Mouse (Mus musculus): ENCODE measurements at regions not wholly inside any gene's neighbourhood (a gene's known extent, or its start where the extent isn't known, plus 50 kb on each side); places are given as distances from the start of the nearest gene placed in this dataset.
A peak's percentile ranks its signal among the peaks of the same experiment; 100 is the strongest.

DNA sequence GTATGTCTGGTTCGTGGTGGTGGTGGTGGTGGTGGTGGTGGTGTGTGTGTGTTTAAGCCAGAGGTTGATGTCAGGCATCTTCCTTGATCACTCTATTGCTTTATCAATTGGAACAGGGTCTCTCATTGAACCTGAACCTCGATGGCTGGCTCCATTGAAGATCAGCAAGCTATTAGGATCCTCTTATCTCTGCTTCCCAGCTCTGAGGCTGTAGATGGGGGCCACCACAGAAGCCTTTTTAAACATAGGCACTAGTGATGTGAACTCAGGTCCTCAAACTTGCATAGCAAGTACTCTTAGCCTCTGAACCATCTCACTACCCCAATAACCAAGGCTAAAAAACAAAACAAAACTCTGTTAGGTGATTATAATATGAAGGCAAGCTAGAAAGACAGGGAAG lies 116.6 kb upstream of the Fn1 start:
- no peak for DNase-seq (ENCODE audit: extremely low spot score, low spot score)

DNA sequence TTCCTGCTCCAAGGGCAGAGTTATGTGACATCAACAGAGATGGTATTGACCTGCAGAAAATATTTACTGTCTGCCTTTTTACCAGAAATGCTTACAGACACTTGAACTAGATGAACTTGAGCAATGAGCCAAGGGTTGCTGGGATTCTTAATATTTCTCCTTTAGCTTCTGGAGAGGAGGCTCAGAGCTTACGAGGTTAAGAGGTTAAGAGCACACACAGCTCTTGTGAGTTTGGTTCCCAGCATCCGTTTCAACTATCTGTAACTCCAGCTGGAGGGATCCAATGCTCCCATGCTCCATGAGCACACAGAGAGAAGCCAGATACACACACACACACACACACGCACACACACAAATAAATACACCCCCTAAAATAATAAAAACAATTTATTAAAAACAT lies 114.7 kb upstream of the Fn1 start:
- no peak for DNase-seq (ENCODE audit: extremely low spot score, low spot score)

DNA sequence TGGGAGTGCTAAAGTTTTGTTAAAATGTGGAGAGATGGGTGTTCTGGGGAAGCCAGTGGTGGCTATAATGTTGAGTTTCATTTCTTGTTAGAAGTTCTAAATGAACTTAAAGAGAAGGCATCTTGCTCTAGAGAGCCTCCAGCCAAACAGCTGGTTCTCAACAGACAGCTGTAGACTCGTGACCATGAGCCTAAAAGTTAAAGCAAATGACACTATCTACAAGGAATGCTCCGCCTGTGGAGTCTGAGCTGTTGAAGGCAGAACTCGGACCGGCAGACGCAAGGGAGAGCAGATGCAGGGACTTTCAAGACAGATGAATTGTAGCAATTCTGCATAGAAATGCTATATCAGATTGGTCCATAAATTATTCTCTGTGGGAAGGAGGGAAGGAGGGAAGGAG lies 114.1 kb upstream of the Fn1 start:
- no peak for DNase-seq (ENCODE audit: extremely low spot score, low spot score)

DNA sequence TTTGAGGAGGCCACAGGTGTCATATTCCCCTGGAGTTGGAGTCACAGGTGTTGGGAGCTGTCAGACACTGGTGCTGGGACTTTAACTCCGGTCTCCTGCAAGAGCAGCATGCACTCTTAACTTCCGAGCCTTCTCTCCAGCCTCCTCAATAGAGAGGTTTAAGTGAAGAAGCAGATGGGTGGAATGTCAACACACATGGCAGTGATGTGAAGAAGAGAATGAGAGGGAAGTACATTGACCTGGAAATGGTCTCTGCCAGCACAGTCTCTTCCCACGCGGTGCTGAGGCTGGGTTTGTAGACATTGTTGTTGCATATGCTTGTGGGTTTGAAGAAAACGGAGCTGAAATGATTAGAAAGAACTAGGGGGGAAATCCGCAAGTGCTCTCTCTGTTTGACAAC lies 112.0 kb upstream of the Fn1 start:
- peak; percentile 15 for DNase-seq (ENCODE audit: extremely low spot score, low spot score)

DNA sequence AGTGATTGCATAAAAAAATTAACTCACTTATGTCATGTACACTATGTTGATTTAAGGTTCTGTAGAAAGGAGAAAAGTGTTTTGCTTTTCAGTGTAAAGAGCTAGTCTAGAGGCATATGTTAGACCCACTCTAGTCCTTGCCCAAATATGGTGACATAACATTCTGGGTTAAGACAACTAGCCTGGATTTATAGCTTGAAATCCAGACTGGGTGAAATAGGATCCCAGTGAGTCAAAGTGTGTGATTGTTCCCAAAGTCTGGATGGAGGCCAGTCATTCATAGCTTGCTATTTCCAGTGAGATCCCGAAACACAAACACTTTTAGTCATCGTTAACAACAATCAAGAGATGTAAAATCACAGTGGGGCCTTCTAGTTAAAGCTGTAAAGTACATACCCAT lies 110.5 kb upstream of the Fn1 start:
- no peak for DNase-seq (ENCODE audit: extremely low spot score, low spot score)

DNA sequence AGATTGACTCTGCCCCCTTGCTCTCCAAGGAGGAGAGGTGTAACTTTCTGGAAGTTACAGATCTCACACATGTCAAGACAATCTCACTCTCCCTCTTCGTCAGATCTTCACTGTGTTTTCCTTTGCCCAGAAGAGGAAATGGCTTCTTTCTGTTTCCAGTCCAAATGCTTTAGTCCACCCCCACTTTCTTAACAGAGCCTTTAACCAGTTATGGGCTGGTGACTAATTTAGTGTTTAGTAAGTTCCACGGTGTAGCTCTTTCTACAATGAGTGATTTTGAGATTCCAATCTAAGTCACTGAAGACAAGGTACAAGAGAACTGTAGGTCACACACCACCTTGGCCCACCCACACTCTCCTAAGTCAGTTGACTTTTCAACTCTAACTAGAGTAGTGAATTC lies 107.3 kb upstream of the Fn1 start:
- DNase-seq (ENCODE audit: extremely low spot score, low spot score), result no peak

DNA sequence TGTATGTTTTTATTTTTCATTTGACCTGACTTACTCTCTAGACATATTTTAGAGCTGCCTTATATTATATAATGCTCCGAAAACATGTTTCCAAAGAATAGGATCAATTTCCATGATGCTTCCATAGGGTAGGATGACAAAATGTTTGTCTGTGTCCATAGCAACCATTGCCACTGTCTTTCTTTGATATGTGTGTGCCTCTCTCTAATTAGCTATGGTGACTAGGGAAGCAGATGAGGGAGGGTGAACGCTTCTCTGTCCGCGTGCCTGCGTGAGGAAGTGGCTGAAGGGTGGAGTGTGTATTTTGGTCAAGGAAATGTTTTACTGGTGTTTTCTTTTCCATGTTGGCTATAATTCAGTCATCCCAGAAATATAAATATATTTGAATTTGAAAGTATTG lies 104.2 kb upstream of the Fn1 start:
- DNase-seq (ENCODE audit: extremely low spot score, low spot score), result no peak

DNA sequence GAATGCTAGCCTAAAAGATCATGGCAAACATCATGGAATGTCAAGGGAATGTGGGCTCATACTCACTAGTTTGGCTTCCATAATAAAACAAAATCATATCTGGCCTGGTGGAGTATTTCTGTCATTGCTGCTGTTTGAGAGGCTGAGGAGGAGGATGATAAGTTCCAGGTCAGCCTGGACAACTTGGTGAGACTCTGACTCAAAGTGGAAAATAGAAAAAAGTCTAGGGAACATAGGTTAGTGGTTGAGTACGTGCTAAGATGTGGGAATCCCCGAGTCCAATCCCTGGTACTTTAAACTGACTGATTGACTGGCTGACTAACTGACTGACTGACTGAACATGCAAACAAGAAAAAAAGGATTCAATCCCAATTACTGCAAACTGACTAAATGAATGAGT lies 103.2 kb upstream of the Fn1 start:
- no peak for DNase-seq (ENCODE audit: extremely low spot score, low spot score)

DNA sequence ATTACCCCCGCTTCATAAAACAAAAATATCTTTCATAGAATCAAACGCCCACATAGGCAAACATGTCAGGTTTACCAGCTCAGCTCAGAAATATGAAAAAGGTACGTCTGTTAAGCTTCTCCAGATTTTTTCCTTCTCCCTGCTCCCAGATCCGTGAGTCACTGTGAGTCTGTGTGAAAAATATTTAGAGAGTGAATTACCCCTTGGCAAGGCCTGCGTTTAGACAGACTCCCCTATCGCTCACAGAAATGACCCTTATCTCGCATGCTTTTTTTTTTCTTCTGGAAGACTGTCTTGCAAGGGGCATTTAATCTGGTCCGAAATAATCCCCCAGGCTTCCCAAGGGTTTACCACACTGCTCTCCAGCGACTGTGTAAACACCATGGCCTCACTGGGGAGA lies 102.4 kb upstream of the Fn1 start:
- no peak for DNase-seq (ENCODE audit: extremely low spot score, low spot score)

DNA sequence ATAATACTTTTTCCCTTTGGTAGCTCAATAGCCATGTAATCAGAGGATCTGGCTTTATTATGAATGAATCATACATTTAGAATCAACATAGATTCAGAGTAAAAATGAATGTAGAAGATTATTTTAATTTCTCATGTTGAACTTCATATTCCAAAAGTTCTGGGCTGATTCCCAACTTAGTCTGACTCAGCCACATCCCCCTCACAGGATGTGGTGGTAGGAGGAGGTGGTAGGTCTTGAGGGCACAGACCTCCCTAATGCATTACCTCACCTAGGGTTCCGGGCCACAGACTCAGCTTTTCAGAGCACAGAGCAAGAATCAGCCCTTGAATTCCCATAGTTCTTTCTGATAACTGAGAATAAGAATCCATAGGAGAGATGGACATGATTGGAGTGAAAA lies 99.4 kb upstream of the Fn1 start:
- DNase-seq (ENCODE audit: extremely low spot score, low spot score), result no peak

DNA sequence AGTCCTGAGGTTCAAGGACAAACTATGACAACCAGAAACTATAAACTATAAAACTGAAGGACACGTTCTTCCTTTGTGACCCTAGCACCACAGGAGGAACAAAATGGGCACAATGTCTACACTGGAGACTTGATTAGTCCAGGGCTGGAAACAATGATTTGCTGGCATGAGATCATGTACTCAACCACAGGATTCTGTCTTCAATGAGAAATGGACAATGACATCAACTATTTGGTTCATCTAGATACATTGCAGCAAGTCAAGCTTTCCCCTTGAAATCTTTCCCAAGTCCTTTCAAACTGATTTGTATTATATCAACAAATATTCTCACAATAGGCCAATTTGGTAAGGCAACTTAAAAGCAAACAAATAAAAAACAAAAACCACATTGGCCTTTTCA lies 98.6 kb upstream of the Fn1 start:
- no peak for DNase-seq (ENCODE audit: extremely low spot score, low spot score)

DNA sequence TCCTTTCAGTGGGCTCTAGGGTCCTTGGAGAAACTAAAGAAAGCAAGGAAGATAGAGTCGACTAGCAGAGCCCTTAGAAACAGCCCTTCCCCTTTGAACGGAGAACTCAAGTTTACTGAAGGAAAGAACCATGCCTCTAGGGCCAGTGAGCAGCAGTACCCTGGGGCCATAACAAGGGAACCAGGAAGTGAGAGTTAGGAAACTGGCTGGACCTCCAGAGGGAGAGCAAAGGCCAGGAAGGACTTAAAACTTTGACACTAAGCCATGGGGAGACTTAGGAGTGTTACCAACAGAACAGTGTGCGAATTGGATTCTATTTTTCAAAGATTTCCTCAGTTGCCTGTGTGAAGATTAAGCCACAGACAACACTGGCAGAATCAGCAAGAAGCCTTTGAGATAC lies 82.6 kb upstream of the Fn1 start:
- no peak for DNase-seq (ENCODE audit: extremely low spot score, low spot score)

DNA sequence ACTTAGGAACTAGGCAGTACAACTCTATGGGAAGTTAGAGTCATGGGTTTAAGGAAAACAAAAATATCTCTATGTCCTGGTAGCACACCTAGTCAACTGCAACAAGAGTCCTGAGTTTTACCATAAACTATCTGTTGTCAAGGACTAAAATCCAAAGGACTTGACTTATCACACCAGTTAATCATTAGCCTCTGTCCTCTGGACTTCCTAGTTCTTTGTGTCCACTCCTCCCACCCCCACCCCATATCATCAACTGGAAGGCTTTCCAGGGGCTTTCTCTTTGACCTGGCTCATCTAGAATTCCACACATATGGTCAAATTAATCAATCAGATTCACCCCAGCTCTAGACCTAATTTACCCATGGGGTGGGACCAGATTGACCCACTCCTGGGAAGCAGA lies 78.6 kb upstream of the Fn1 start:
- no peak for DNase-seq (ENCODE audit: extremely low spot score, low spot score)

DNA sequence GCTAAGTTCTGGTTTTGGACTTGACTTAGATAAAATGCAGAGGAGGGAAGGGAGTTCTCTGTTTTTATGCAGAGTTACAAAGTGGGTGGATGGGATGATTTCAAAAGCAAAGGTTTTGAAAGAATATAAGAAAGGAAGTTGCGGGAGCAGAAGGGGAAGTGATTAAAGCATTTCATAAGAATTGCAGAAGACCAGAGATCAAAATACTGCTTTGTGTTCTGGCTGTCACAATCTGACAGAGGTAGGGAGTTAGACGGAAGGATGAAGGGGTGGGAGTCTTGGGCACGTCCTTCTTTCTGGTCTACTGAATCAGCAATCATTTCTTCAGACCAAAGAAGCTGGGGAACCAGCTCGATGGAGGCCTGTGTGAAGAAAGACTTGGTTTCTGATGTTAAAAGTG lies 78.0 kb upstream of the Fn1 start:
- no peak for DNase-seq (ENCODE audit: extremely low spot score, low spot score)

DNA sequence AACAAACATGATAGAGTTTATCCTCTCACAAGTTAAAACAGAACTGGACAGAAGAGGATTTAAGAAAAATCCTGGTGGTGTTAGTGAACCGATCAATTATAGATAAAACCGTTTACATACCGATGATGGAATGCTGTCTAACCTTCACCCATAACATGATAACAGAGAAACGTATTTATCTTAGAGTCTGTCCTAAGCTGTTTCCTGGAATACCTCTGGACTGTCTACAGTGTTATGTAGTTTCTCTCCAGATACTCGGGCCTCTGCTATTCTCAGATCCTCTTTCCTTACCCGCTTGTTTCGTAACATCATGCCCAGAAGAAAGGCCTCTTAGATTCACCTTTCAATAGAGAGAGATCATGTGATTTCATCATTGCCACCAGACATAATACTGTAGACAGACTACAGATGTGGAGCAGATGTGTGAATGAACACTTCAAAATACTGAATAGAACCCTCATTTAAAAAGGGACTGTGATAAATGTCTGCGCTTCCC lies 75.9 kb upstream of the Fn1 start:
- DNase-seq (ENCODE audit: extremely low spot score, low spot score), result no peak

DNA sequence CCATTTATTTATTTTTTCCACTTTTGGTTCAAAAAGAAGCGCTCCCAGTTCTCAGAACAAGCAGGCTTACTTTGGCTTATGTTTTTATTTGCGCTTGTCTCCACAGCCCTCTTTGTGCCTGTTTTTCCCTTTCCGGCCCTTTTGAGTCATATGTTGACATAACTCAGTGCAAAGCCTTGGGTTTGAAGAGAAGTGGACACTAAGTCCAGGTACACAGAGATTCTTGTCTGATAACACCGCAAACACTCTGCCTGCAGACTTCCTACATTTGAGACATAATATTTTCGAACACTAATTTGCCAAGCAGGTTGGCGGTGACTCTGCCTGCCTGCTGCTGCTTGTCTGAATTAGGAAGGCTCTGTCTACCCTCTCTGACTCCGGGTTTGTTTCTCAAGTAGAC lies 70.8 kb upstream of the Fn1 start:
- no peak for DNase-seq (ENCODE audit: extremely low spot score, low spot score)

DNA sequence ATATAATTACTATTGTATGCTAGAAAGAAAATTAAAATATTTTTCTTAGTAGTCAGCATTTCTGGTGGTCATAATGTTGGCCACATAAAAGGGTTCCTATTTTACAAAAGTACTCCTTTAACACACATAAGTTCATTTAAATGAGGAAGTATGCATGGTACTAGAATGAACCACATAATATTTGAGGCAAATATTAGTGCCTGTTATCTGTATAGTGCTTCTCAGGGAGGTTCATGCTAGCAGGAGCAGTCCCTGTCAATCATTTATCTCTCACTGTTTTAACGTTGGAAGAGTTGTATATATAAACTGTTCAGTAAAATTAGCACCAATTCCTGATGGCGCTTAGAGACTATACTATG lies 70.0 kb upstream of the Fn1 start:
- no peak for DNase-seq (ENCODE audit: extremely low spot score, low spot score)

DNA sequence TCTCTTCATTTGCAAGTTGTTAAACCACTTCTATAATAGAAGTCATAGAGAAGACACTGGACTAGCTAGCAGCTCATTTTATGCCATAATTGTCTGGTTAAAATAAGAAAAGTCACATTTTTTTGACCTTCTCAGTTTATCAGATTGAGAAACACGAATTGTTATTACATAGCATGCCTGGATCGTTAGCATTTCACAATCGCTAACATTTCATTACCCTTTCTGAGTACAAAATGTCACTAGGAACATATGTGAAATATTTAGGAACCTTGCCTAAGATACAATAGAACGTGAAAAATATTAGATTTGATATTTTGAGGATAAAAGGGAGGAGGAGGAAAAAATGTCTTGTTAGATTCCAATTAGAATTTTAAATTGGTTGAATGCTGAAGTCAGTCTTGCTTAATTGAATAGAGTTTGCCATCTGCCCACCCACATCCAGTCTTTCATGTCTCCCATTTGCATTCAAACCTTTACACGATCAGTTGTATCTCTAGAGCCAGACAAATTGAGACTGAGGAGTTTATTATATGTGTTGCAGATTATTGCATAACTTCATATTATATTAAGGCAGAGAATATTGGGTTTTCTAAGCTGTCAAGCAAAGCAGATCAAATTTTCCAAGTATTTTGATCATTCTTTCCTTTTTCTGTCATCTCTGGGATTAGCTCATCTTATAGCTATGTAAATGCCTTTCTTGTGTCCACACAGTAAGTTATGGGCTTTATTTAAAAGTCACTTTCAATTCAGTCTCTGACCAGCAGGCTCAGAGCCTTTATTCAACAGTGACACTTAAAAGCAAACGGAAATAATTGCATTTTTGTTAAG lies 69.4 kb upstream of the Fn1 start:
- no peak for DNase-seq (ENCODE audit: extremely low spot score, low spot score)

Data from neural tube, embryonic 10.5 days (tissue).